Mouse (Mus musculus) megakaryocyte, embryonic 14.5 days (primary cell): ENCODE measurements at regions not wholly inside any gene's neighbourhood (a gene's known extent, or its start where the extent isn't known, plus 50 kb on each side); places are given as distances from the start of the nearest gene placed in this dataset.

Experiments
- FLI1 ChIP-seq: IDR thresholded peaks from 2 replicates; pipeline ENCODE4 v1.6.1; 2012; ENCODE audit warnings: low read length, inconsistent platforms, mixed read lengths
- GATA1 ChIP-seq: IDR thresholded peaks from 3 replicates; pipeline ENCODE4 v1.6.1; 2012; ENCODE audit warnings: mixed read lengths, low read length, inconsistent platforms, borderline replicate concordance

DNA sequence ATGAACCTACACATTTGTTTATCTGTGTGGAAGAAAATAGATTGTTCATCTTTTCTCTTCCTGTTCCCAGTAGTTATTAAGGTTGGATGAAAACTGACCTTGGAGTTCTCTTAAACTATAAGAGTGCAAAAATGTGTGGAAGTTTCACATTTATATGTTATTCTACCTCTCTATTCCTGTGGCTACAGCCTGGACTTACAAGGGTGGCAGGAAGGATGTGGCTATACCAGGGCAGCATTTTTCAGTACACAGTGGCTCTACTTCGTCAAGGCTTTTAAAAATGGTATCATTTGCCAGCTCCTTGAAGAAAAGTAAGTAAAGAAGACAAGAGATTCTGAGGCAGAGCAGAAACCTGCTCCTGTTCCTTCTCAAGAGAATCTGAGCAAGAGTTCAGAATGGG, 241.5 kb upstream of the Megf9 start:
- TF ChIP-seq GATA1 (no peak), FLI1 (no peak)
